Comparison of ENCODE assay signal across 9 mouse cellular contexts in genomic region chr5:131089876-131090275, GRCm38 (mm10).
A peak's percentile ranks its signal among the peaks of the same experiment; 100 is the strongest.
DNase-seq lines count a peak whose midpoint lies in the region.
"Had no signal": no experiment of that assay in that cellular context is flagged by ENCODE, and none has a peak within 500 bp of the region (broad histone marks: within the 10 kb centered on the region; RNA-seq: fewer than 3 reads in every experiment).

No protein-coding gene starts in this region.

- intact Hi-C loops in left cerebral cortex, postnatal 14 days (cut with DNase I), result no loop called here

- DNase-seq in frontal cortex, adult 2 months (ENCODE audit: extremely low spot score in 1 of 2, low spot score in 1 of 2), result peak; percentile 38 to 65
- DNase-seq in frontal cortex, postnatal 25 days (ENCODE audit: low spot score in 2 of 2), result no peak
- peak; percentile 69 to 70 for DNase-seq in right cerebral cortex, adult 2 months (ENCODE audit: low spot score in 2 of 2)
- DNase-seq in right cerebral cortex, postnatal 14 days, result no peak
- DNase-seq in left cerebral cortex, postnatal 14 days (ENCODE audit: low spot score in 2 of 2), result peak; percentile 25 to 31
- no peak for DNase-seq in urinary bladder, adult 18-20 months (ENCODE audit: low spot score in 2 of 2)
- no peak for DNase-seq in cerebellum, adult 11-12 months
- DNase-seq in cerebellum, postnatal 4 days (ENCODE audit: low spot score in 2 of 2), result no peak
- DNase-seq: thymus, adult 18-20 months had no signal

Comparison
In these comparisons a context has a peak if more than half of its experiments do, and no peak if none do; other contexts are left out.
1. DNase-seq: peak in frontal cortex, adult 2 months (2 of 2), right cerebral cortex, adult 2 months (2 of 2) and left cerebral cortex, postnatal 14 days (2 of 2); none in frontal cortex, postnatal 25 days (0 of 2), right cerebral cortex, postnatal 14 days (single experiment), urinary bladder, adult 18-20 months (0 of 2), cerebellum, adult 11-12 months (single experiment) and cerebellum, postnatal 4 days (0 of 2).